Mouse (Mus musculus): ENCODE data around the gene Scml4. TPM values are rescaled to one million over a fixed set of nuclear protein-coding genes. Genes with fewer than 3 reads are reported as not detected.
A peak's percentile ranks its signal among the peaks of the same experiment; 100 is the strongest.

Gene Scml4
- polyA plus RNA-seq, 1 experiment from 2014 or later, result 12.1 TPM

DNA sequence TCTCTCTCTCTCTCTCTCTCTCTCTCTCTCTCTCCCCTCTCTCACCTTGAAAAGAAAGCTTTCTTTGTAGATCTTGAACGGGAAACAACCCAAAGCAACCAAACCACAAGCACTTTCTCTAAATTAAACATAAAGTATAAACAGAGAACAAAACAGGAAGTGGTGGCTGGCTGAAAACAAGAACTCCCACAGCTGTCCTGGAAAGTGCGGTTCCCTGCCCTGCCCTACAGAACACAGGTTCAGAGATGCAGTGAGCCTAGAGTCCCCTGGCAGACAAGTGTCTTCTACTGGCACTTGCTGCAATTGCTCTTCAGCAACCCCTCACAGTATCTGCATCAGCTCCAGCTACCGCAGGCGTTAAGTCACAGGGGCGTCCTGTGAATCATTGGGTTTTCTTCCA, 37.5 kb downstream of the Scml4 start:
- DNase-seq (ENCODE audit: low spot score), result peak; percentile 95

DNA sequence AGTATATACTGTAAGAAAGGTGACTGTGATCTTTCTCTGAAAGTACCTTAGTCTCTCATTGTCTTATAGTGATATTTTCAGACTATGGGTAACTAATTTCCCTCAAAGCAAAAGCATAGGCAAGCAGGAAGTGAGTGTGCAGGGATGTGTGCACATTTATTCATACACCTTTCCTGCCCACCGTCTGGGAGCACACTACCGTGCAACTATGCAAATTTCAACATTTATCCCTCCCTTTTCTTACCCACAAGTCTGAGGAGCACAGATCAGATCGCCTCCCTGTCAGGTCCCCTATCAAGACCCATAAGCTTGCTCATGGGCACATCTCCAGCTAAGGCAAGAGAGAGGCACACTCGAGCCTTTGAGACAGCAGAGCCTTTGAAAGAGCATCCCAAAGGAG, 41.2 kb downstream of the Scml4 start:
- peak; percentile 18 for DNase-seq (ENCODE audit: low spot score)

DNA sequence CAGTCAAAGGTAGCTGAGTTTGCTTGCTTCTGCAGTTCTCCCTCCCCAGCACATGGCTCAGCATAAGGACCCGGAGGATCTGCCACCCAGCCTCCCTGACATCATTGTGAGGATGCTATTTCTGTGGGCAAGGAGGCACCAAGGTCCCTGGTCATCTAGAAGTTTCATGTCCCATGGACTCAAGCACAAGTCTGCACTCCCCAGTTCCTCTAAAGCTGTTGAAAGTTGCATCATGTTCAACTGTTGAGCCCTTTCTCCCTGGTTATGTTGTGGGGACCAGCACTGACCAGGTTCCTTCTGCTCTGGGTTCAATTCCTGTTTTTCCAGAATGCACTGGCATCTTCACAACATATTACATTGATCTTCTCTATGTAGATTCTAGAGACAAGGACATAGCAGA, 42.9 kb downstream of the Scml4 start:
- DNase-seq (ENCODE audit: low spot score), result no peak

DNA sequence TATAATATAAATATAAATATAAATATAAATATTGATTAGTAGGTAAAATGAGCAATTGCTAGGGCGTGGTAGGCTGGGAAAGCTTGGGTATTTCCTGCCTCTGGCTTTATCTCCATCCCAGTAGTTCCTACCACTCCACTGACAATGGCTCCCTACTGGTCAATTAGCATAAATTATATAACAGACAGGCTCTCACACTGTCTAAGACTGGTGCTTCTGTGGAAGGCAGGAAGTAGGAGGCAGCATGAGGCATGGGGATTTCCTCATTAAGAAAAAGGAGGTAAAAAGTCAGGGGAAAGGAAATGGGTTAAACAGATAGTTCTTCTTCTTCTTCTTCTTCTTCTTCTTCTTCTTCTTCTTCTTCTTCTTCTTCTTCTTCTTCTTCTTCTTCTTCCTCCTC, 48.4 kb downstream of the Scml4 start:
- DNase-seq (ENCODE audit: low spot score), result no peak

DNA sequence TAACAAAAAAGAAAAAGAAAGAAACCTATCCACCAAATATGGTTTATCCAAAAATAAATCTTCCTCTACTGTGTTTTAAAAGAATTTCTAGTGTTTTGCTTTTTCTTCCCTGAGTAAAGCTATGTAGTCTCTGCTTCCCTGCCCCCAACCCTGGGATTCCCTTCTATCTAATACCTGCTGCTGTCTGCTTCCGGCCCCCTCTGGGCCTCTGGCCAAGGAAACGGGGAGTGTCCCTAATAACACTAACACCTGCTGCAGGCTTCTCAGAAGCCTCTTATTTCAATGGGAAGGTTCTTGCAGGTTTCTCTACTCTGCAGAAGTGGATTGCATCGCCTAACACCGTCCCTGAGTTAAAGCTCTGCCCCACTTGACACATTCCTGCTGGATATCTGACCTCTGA, 50.4 kb downstream of the Scml4 start:
- no peak for DNase-seq (ENCODE audit: low spot score)

DNA sequence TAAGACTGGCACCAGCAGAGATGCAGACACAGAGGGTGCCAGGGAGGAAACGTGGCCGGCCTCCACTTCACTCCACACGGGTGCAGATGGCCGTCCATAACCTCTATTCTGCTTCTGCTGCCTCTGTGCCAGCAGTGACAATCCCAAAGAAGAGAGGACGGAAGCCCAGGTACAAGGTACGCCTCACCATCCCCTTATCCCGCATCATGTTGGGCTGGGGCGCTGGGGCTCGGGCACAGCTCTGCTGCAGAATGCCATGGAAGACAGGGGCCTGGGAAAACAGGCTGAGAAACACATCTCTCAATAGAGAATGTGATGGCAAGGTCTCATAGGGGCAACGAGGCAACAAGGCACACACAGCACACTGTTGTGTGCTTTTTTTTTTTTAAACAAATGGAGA, 51.9 kb downstream of the Scml4 start:
- no peak for DNase-seq (ENCODE audit: low spot score)

DNA sequence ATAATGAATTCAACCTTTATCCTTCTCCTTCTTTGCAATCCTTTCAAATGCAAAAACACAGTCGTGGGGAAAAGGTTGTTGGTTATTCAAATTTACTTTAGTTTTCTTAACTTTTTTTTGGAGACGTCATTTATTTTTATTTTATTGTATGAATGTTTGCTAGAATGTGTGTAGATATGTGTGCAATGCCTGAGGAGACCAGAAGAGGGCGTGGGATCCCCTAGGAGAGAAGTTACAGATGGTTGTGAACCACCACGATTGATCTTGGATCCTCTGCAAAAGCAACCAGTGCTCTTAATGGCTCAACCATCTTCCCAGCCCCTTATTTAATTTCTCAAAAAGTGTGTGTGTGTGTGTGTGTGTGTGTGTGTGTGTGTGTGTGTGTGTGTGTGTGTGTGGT, 53.0 kb downstream of the Scml4 start:
- DNase-seq (ENCODE audit: low spot score), result peak; percentile 12

DNA sequence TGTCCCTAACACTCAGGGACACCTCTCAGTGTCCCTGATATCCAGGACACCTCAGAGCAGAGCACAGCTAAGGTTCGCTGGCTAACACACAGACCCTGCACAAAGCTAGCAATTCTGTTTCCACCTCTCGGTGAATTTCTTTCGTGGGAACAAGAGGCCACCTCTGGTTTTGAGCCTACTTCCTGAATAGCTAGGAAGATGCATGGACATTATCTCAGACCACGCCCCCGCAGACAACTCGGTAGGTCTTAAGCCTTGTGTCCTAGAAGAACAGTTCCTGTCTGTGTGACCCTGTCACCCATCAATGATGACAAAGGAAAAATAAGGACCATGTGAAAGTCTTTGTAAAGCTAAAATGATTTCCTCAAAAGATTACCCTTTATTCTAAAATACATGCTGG, 54.0 kb downstream of the Scml4 start:
- DNase-seq (ENCODE audit: low spot score), result no peak

DNA sequence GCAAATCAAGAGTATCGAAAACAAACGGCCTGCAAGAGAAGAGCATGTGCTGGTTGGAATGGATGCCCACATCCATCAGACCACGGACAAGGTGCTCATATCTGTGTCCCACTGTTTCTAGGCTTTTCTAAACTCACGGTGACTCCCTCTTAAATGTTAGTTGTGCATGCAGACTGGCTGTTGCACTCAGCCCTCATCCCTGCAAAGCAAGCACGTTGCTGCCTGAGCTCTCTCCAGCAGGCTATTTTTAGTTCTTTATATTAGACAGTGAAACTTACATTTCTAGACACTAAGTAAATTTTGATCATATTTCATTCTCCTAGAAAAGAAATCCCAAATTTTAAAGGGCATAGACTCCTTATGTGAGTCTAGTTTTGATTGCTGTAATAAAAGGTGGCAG, 57.2 kb downstream of the Scml4 start:
- DNase-seq (ENCODE audit: low spot score), result no peak

DNA sequence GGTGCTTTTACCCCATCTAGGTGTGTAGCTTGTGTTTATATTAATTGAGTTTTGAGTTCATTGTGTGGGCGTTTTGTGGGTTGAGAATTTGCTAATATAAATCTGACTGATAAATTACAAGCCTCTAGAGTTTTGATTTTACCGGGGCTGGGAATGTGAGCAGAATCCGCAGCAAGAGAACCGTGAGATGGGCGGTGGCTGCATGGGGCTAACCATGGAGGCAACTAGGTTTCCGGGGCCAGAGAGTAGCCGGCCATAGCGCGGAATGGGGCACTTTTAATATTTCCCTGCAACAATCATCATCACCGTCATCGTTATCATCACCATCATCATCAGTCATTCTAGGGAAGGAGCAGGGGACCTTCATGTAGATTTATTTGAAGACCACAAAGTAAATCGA, 59.6 kb downstream of the Scml4 start:
- DNase-seq (ENCODE audit: low spot score), result no peak

DNA sequence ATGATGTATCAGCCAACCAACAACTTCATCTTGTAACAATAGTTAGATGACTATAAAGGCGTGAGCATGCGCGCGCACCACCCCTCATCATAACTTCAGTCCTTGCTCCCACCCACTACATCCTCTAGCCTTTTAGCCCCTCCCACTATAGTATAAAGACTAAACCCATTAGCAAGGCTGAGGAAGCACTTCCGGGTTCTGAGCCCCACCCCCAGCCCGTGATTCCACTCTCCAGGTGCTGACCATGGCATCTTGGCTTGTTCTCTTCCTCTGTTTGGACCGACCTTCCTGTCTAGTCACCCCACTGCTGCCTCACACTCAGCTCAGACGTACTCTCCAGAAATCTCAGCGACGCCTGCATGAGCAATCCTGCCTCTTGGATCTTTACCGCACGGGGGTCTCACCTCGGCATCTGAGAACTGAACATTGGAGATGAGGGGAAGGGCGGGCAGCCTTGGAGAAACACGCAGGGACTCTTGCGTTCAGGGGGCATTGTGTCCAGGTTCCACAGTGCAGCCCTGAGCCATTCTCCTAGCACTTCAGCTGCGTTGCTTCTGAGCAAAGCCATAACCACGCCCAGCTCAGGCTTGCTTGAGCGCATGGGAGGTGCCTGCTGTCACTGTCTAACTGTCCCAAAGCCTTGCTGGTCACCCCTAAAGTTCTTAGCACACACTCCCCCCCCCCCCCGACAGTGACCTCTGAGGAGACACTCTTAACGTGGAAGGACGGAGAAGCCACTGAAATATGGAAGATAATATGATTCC, 65.1 kb downstream of the Scml4 start:
- DNase-seq (ENCODE audit: low spot score), result no peak

DNA sequence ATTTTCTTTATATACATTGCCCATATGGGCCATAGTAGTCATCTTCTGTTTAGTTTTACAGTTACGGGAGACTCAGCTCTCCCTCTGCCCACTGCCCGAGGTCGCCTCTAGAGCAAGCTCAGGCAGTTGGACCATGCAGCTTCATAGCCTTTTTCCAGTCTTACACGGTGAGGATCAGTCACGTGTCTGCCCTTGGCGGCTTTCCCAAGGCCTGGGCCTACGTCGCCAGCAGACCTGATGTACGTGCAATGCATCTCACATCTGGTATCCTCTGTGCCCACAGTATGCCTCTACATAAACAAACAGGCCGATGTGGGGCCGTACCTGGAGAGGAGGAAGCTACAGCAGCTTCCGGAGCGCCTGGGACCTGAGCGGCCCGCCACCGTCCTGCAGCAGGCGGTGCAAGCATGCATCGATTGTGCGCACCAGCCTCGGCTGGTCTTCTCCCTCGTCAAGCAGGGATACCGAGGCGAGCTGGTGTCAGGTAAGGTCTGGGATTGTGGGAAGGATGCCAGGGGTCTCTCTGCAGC, 70.0 kb downstream of the Scml4 start:
- no peak for DNase-seq (ENCODE audit: low spot score)

DNA sequence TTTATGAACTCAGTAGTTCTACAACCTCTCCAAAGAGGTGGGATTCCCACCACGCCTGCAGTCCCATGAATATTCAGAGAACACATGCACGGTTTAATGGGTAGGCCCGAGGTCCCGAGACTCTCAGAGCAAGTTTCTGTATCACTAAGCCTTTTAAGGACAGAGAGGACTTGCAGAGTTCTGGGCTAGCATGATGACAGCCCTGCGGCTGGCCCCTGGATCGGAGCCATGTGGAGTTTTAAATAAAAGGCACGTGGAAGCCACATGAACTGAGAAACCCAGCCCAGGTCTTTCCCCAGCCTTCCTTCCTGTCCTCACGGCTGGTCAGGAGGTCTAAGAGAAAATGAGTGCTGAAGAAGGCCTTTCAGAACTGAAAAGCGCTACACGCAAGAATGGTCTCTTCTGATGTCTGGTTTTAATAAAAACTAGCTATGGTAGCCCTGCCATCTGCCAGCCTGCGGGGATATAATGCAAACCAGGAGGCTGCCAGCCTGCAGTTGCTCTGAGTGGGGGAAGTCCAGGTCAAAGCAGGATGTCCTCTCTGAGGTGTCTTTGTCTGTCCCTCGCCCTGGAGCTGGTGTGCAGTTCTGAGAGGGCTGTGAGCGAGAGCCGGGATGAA, 72.8 kb downstream of the Scml4 start:
- DNase-seq (ENCODE audit: low spot score), result no peak

DNA sequence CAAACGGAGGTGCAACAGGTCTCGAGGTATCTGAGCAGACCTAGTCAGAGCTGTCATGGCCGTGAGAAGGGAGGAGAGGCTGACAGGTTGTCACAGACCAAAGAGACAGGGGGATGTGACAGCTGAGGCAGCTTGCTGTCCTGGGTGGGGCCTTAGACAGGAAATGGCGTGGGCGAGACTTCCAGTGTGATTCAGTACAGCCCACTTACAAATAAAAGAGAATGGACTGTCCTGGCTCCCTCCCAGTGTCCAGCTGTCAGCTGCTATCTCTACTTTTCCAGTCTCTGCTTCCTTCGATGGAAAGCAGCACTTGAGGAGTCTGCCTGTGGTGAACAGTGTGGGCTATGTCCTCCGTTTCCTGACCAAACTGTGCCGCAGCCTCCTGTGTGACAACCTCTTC, 74.5 kb downstream of the Scml4 start:
- DNase-seq (ENCODE audit: low spot score), result no peak

DNA sequence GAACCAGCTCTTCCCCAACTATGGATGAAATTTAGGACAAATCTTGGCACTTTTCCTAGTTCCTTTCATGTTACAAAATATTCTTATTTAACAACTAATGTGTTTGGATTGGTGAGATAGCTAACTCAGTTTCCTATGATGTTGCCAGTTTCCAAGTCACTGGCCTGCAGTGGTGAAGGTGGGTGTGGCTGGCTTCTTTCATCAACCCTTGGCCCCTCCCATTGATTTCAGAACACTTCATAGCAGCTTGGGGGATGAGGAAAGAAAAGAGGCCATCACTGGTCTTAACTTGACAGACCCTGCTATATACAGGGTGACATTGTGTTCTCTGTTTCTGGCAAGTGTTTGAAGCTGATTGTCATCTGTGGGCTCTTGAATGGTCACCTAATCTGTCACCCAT, 76.0 kb downstream of the Scml4 start:
- no peak for DNase-seq (ENCODE audit: low spot score)

DNA sequence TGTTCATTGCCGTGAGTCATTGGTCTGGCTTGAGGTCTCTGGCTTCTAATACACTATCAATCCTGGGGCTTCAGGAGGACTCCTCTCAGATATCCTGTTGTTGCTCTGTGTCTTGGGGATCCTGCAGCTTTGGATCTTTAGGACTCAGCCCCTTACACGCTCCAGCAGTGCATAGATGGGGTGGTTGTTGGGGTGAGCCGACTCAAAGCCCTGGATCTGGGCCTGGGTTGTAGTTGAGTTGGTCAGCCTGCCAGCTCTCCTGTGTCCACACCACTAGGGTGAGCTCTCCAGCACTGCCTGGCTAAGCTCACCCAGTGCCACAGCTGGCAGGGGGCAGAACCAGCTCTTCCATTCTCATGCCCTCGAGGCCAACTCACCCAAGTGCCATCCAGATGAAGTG, 78.2 kb downstream of the Scml4 start:
- DNase-seq (ENCODE audit: low spot score), result no peak

DNA sequence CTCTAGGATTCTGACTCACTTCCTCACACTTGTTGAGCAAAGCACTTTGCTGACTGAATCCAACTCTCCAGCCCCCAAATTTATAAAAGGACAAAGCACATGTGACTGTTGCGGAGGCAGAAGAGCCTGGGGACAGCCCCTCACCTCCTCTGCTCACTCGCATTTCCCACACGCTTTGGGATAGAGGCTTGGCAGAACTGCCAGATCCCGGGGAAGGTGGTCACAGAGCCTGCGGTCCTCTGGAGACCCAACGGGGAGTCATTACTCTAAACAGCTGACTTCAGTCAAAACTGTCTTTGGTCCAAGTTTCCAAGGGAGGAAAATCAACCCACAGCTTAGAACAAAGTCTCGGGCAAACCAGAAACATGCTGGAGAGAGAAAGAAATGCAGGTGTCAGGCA, 79.5 kb downstream of the Scml4 start:
- DNase-seq (ENCODE audit: low spot score), result no peak

DNA sequence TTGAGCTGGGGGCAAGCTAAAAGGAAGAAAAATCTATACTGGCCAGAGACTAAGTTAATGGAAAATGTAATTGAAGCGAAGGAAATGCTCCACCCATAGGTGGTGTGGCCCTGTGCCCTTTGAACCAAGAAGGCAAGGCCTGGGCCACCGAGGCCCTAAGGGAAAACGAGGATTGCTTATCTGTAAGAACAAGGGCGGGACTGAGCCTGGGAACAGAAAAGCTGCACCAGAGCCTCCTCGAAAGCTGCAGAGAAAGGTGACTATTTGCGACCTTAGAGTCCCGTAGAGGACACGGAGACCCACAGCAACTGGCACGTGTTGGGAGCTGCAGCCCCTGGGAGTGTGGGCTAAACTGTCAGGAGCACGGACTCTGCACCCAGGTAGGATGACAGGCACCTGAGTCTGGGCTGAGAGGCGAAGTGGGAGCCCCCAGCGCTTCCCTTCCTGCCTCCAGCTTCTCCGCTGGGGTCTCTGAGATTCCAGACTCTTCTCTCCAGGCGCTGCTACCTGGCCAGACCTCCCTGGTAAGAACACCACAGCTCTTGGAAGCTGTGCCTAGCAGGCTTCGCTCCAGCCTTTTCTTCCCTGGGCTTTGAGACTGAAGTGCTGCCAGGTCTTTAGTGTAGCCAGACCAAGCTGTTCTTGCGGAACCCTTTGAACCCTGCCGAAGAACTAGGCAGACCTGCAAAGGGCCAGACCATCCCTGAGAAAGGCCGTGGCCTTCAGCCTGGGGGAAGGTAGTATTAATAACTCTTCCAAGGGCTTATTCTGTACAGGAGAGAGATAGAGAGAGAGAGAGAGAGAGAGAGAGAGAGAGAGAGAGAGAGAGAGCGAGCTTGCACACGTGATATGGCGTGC, 80.3 kb downstream of the Scml4 start:
- DNase-seq (ENCODE audit: low spot score), result no peak

DNA sequence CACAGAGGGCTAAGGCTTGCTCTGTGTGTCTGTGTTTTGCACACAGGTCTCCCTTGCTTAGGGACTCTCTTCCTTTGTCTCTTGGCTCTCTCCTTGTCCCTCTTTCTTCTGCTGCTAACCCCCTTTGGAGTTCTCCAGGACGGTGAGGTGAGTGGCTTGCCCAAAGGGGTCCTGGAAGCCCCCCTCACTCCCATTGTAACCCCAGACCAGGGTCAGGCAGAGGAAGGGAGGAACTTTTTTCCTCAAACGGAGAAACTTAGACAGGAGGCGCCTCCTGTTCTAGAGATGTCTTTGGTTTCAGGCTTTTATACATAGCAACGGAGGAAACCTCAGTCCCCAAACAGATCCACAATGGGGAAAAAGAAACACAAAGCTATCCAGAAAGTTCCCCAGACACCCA, 81.1 kb downstream of the Scml4 start:
- no peak for DNase-seq (ENCODE audit: low spot score)

DNA sequence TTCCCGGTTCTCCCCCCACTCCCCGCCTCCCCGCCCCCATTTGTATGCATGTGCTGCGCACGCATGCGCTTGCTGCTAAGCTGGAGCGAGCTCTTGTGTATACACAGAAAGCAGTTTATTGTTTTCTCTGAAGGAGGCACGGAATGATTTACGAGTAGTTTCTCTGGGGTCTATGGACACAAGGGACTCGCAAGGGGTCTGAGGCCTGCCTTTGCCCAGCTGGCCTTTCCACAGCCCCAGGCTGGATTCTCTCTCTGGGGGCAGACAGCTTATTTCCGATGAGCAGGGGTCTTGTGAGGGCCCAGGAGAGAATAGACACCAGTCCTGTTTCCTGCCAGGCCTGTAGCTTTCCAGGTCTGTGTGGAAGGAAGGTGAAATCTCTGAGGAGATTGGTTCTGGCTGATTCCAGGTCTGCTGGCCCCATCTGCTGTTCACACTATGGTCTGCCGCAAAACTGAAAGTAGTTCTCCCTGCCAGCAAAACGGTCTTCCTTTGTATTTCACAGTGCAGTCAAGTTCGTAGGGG, 81.6 kb downstream of the Scml4 start:
- peak; percentile 61 for DNase-seq (ENCODE audit: low spot score)

DNA sequence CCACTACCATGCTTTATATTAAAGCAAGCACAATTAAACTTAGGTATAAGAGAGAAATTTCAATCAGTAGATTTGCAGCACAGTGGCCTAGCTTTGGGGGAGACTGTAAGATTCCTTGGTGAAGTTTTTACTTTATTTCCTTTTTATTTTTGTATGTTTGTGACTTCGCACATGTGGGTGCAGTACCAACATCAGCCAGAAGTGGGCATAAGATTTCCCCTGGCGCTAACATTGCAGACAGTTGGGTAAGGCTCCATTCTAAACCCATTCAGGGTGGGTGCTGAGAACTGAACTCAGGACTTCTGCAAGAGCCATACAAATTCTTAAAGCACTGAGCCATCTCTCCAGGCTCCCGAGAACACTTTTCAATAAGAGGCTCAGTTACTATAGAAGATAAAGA, 82.1 kb downstream of the Scml4 start:
- peak; percentile 26 for DNase-seq (ENCODE audit: low spot score)

DNA sequence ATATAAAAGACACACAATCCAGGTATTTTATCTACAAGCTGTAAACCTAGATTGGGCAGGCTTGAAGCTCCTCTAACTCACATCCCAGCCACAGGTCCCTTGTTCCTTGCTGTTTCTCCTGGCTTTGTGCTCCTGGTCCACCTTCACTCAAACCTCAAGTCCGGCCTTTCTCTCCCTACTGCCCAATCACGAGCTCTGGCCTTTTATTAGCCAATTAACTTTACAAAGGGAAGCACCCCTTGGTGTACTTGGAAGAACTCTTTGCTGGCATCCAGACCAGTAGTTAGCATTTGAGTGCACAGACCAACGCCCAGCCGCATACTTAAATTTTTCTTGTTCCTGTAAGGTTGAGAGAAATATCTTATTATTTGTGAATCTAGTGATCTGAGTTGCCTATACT, 85.1 kb downstream of the Scml4 start:
- no peak for DNase-seq (ENCODE audit: low spot score)
